Mouse (Mus musculus) neural tube, embryonic 14.5 days (tissue): ENCODE results near the gene Smim26. TPM values are rescaled to one million over a fixed set of nuclear protein-coding genes. Genes with fewer than 3 reads are reported as not detected.

Experiments
- ATAC-seq: fragments of 200-750 bp; cut with Nextera tagmentation; 2 replicates; pipeline ENCODE4 v1.8.0; 2017; ENCODE audit warnings: low read depth, mild to moderate bottlenecking, moderate TSS enrichment, moderate library complexity
- H3K27ac ChIP-seq: fragments of 300-500 bp; sonication (generic); 2 replicates; pipeline ENCODE4 v1.5.1; 2014; ENCODE audit warnings: low read depth, mild to moderate bottlenecking, control low read depth, low read length, moderate library complexity, mixed read lengths
- H3K27me3 ChIP-seq: fragments of 300-500 bp; sonication (generic); 2 replicates; pipeline ENCODE4 v1.6.1; 2014; ENCODE audit warnings: low read length; ENCODE audit not compliant: control insufficient read depth, insufficient read depth
- H3K36me3 ChIP-seq: fragments of 300-500 bp; sonication (generic); 2 replicates; pipeline ENCODE4 v1.6.1; 2014; ENCODE audit warnings: low read length, mixed read lengths; ENCODE audit not compliant: control insufficient read depth, insufficient read depth
- H3K4me1 ChIP-seq: fragments of 300-500 bp; sonication (generic); 2 replicates; pipeline ENCODE4 v1.6.1; 2014; ENCODE audit warnings: low read length; ENCODE audit not compliant: control insufficient read depth, insufficient read depth
- H3K4me2 ChIP-seq: fragments of 300-500 bp; sonication (generic); 2 replicates; pipeline ENCODE4 v1.6.1; 2014; ENCODE audit warnings: mild to moderate bottlenecking, low read depth, low read length, control low read depth
- H3K4me3 ChIP-seq: fragments of 300-500 bp; sonication (generic); 2 replicates; pipeline ENCODE4 v1.5.1; 2014; ENCODE audit warnings: low read depth, low read length, control low read depth, mixed read lengths
- H3K9ac ChIP-seq: fragments of 300-500 bp; sonication (generic); replicated peaks from 2 replicates; pipeline ENCODE4 v1.6.1; 2014; ENCODE audit warnings: low read depth, mild to moderate bottlenecking, control low read depth, low read length, mixed read lengths
- H3K9me3 ChIP-seq: fragments of 300-500 bp; sonication (generic); 2 replicates; pipeline ENCODE4 v1.6.1; 2016; ENCODE audit warnings: low read length; ENCODE audit not compliant: control insufficient read depth
- WGBS: fragments of 180-500 bp; shearing (Covaris S2); extraction: QIAGEN DNeasy Blood & Tissue Kit; methylation state at CpG from one replicate; pipeline ENCODE4 v1.1.7; 2014; 5-methylcytosine and 5-hydroxymethylcytosine counted together
- polyA plus RNA-seq: library from polyadenylated mRNA; unstranded; fragments of >200 nt; fragmentation: Nextera tagmentation; extraction: Ambion mirVana; gene quantifications from 2 replicates; pipeline ENCODE4 v1.2.1, GENCODE M21; 2014

Smim26 gene
- polyA plus RNA-seq: 77.1 and 80.4 TPM in 2 replicates

- no peaks in the 10 kb centered on the region for H3K27me3 ChIP-seq
- H3K36me3 ChIP-seq: peaks cover 5% of the 10 kb centered on the region; the same call in 1 of the 2 replicates
- H3K4me2 ChIP-seq: peak within 1 kb of the TSS; percentile 74
- H3K4me1 ChIP-seq: peaks cover 5% of the 10 kb centered on the region; the same call in 1 of the 2 replicates
- H3K4me3 ChIP-seq: peak within 1 kb of the TSS; percentile 62
- peak; percentile 98 for ATAC-seq
- 2% methylated on average over 31 of the region's 31 CpGs for WGBS
- peak within 1 kb of the TSS; percentile 63 for H3K9ac ChIP-seq
- H3K27ac ChIP-seq: no peak within 1 kb of the TSS
- no peaks in the 10 kb centered on the region for H3K9me3 ChIP-seq
Measured at GRCm38 (mm10) chr2:144593951-144594651, at the start of gene Smim26. Smim26 (plus strand) TSS chr2:144594054.

- Histone ChIP-seq H3K9me3 (no peaks in the 10 kb centered on the region), H3K27ac (no peak overlapping the region), H3K27me3 (no peaks in the 10 kb centered on the region), H3K9ac (no peak overlapping the region), H3K4me1 (no peaks in the 10 kb centered on the region), H3K4me3 (no peak overlapping the region), H3K4me2 (no peak overlapping the region), H3K36me3 (peaks cover 40% of the 10 kb centered on the region)
- WGBS: 85% methylated on average over 6 of the region's 6 CpGs
- no peak for ATAC-seq
Measured at GRCm38 (mm10) chr2:144544630-144545029, 49.2 kb upstream of the Smim26 start.

GRCm38 (mm10) chr2:144545061-144545460, 48.8 kb upstream of the Smim26 start:
- Histone ChIP-seq H3K4me3 (no peak overlapping the region), H3K9me3 (no peaks in the 10 kb centered on the region), H3K27me3 (no peaks in the 10 kb centered on the region), H3K4me1 (peaks cover 3% of the 10 kb centered on the region; the same call in 1 of the 2 replicates), H3K36me3 (peaks cover 36% of the 10 kb centered on the region), H3K27ac (no peak overlapping the region), H3K4me2 (no peak overlapping the region), H3K9ac (no peak overlapping the region)
- ATAC-seq: no peak
- WGBS: 96% methylated on average over 2 of the region's 2 CpGs

GRCm38 (mm10) chr2:144545481-144545880, 48.4 kb upstream of the Smim26 start:
- 63% methylated on average over 1 of the region's 1 CpGs for WGBS
- Histone ChIP-seq H3K9me3 (no peaks in the 10 kb centered on the region), H3K4me1 (peaks cover 3% of the 10 kb centered on the region; the same call in 1 of the 2 replicates), H3K27ac (no peak overlapping the region), H3K36me3 (peaks cover 34% of the 10 kb centered on the region), H3K9ac (no peak overlapping the region), H3K27me3 (no peaks in the 10 kb centered on the region), H3K4me2 (no peak overlapping the region), H3K4me3 (no peak overlapping the region)
- no peak for ATAC-seq

GRCm38 (mm10) chr2:144547559-144547958, 46.3 kb upstream of the Smim26 start:
- Histone ChIP-seq H3K27ac (no peak overlapping the region), H3K27me3 (no peaks in the 10 kb centered on the region)

GRCm38 (mm10) chr2:144550529-144550928, 43.3 kb upstream of the Smim26 start, which contains the start of gene Rbbp9:
Rbbp9 (minus strand) TSS chr2:144550869.
- no peaks in the 10 kb centered on the region for H3K27me3 ChIP-seq
- peak; percentile 97 for ATAC-seq
- peak within 1 kb of the TSS; percentile 78 for H3K27ac ChIP-seq
- H3K9me3 ChIP-seq: no peaks in the 10 kb centered on the region
- H3K9ac ChIP-seq: peak within 1 kb of the TSS; percentile 62
- WGBS: under 1% methylated on average over 17 of the region's 17 CpGs
- H3K4me2 ChIP-seq: peak within 1 kb of the TSS; percentile 60
- H3K4me3 ChIP-seq: peak within 1 kb of the TSS; percentile 67
- H3K36me3 ChIP-seq: peaks cover 8% of the 10 kb centered on the region; the same call in 1 of the 2 replicates
- peaks cover 9% of the 10 kb centered on the region; the same call in 1 of the 2 replicates for H3K4me1 ChIP-seq

More at GRCm38 (mm10) chr2:144547559-144547958, 46.3 kb upstream of the Smim26 start:
- Histone ChIP-seq H3K4me2 (no peak overlapping the region), H3K9ac (no peak overlapping the region), H3K4me3 (no peak overlapping the region), H3K36me3 (peaks cover 25% of the 10 kb centered on the region), H3K9me3 (no peaks in the 10 kb centered on the region), H3K4me1 (peaks cover 3% of the 10 kb centered on the region; the same call in 1 of the 2 replicates)
- WGBS: 78% methylated on average over 4 of the region's 4 CpGs
- no peak for ATAC-seq

GRCm38 (mm10) chr2:144553905-144554304, 39.9 kb upstream of the Smim26 start:
- Histone ChIP-seq H3K27ac (no peak overlapping the region), H3K9me3 (no peaks in the 10 kb centered on the region), H3K4me3 (no peak overlapping the region), H3K4me2 (no peak overlapping the region), H3K4me1 (peaks cover 13% of the 10 kb centered on the region; the same call in 1 of the 2 replicates), H3K9ac (no peak overlapping the region), H3K36me3 (no peaks in the 10 kb centered on the region), H3K27me3 (no peaks in the 10 kb centered on the region)
- 90% methylated on average over 3 of the region's 3 CpGs for WGBS
- no peak for ATAC-seq

GRCm38 (mm10) chr2:144555286-144555819, 38.5 kb upstream of the Smim26 start:
- H3K4me3 ChIP-seq: peak overlapping the region; percentile 66
- no peak for ATAC-seq
- H3K9me3 ChIP-seq: no peaks in the 10 kb centered on the region
- peaks cover 10% of the 10 kb centered on the region; the same call in 1 of the 2 replicates for H3K4me1 ChIP-seq
- peak overlapping the region; percentile 80 for H3K4me2 ChIP-seq
- H3K27ac ChIP-seq: peak overlapping the region; percentile 78
- H3K36me3 ChIP-seq: peaks cover 3% of the 10 kb centered on the region; the same call in 1 of the 2 replicates
- no peaks in the 10 kb centered on the region for H3K27me3 ChIP-seq
- peak overlapping the region; percentile 47; the same call in 1 of the 2 replicates for H3K9ac ChIP-seq
- 4% methylated on average over 14 of the region's 14 CpGs for WGBS
